Mouse (Mus musculus) embryonic facial prominence, embryonic 10.5 days (tissue): ENCODE results near the gene Gm8909. TPM values are rescaled to one million over a fixed set of nuclear protein-coding genes. Genes with fewer than 3 reads are reported as not detected.
"Not testable (repeated sequence)": the region's sequence is repeated elsewhere in the genome, so short reads cannot be mapped to it uniquely, and the experiment has no call there.

Source experiments
- DNase-seq: peaks from one replicate; pipeline ENCODE4 v3.0.0-alpha.2; 2017; ENCODE audit warnings: low spot score
- H3K27ac ChIP-seq: fragments of 300-500 bp; sonication (generic); replicated peaks from 2 replicates; pipeline ENCODE4 v1.5.1; 2016; ENCODE audit warnings: mild to moderate bottlenecking
- H3K27me3 ChIP-seq: fragments of 300-500 bp; sonication (generic); replicated peaks from 2 replicates; pipeline ENCODE4 v1.6.1; 2016; ENCODE audit warnings: low read depth, mild to moderate bottlenecking; ENCODE audit not compliant: poor library complexity, severe bottlenecking
- H3K36me3 ChIP-seq: fragments of 300-500 bp; sonication (generic); replicated peaks from 2 replicates; pipeline ENCODE4 v1.6.1; 2016; ENCODE audit warnings: mild to moderate bottlenecking, moderate library complexity
- H3K4me1 ChIP-seq: fragments of 300-500 bp; sonication (generic); 2 replicates; pipeline ENCODE4 v1.6.1; 2016
- H3K4me3 ChIP-seq: fragments of 300-500 bp; sonication (generic); 2 replicates; pipeline ENCODE4 v1.5.1; 2016; ENCODE audit warnings: mild to moderate bottlenecking, moderate library complexity
- H3K9me3 ChIP-seq: fragments of 300-500 bp; sonication (generic); 2 replicates; pipeline ENCODE4 v1.6.1; 2016; ENCODE audit warnings: mild to moderate bottlenecking
- WGBS: fragments of 180-500 bp; shearing (Covaris S2); methylation state at CpG from one replicate; pipeline ENCODE4 v1.1.7; 2016; 5-methylcytosine and 5-hydroxymethylcytosine counted together
- polyA plus RNA-seq: library from polyadenylated mRNA; unstranded; fragments of >200 nt; fragmentation: Nextera tagmentation; extraction: Ambion mirVana; gene quantifications from 2 replicates; pipeline ENCODE4 v1.2.1, GENCODE M21; 2016

Gm8909 gene
- polyA plus RNA-seq, 1 experiment from 2014 or later: not detected

GRCm38 (mm10) chr17:36124111-36124510 is 44.2 kb downstream of the Gm8909 start:
- not testable (repeated sequence) for H3K4me3 ChIP-seq, H3K4me1 ChIP-seq, DNase-seq, H3K9me3 ChIP-seq, H3K36me3 ChIP-seq, H3K27ac ChIP-seq
- 78% methylated on average over 3 of the region's 3 CpGs for WGBS
- H3K27me3 ChIP-seq: peaks cover 59% of the 10 kb centered on the region

- 6% methylated on average over 8 of the region's 8 CpGs for WGBS
- Histone ChIP-seq H3K27me3 (peaks cover 50% of the 10 kb centered on the region), H3K4me3 (peak within 1 kb of the TSS; percentile 21; the same call in 1 of the 2 replicates)
- not testable (repeated sequence) for H3K9me3 ChIP-seq, DNase-seq, H3K27ac ChIP-seq, H3K36me3 ChIP-seq, H3K4me1 ChIP-seq
Observed at GRCm38 (mm10) chr17:36121352-36122020, 46.9 kb downstream of the Gm8909 start, which contains the start of gene Gm19684. TSS of gene Gm19684 (plus strand) at chr17:36121678.

GRCm38 (mm10) chr17:36120839-36121238 is 47.5 kb downstream of the Gm8909 start:
- not testable (repeated sequence) for DNase-seq, H3K27ac ChIP-seq, H3K4me3 ChIP-seq, H3K4me1 ChIP-seq, H3K36me3 ChIP-seq, H3K9me3 ChIP-seq
- peaks cover 50% of the 10 kb centered on the region for H3K27me3 ChIP-seq
- 23% methylated on average over 18 of the region's 18 CpGs for WGBS

- WGBS: 29% methylated on average over 3 of the region's 3 CpGs
- H3K36me3 ChIP-seq, H3K27ac ChIP-seq, H3K4me3 ChIP-seq, DNase-seq, H3K9me3 ChIP-seq, H3K4me1 ChIP-seq: not testable (repeated sequence)
- peaks cover 48% of the 10 kb centered on the region for H3K27me3 ChIP-seq
Observed at GRCm38 (mm10) chr17:36116545-36116944, 51.8 kb downstream of the Gm8909 start.

Other genes with a start within 250 kb of the Gm8909 start
- 116 and 120 TPM in 2 replicates for gene Abcf1, start 198.8 kb downstream of the Gm8909 start, polyA plus RNA-seq
- gene Gnl1, start 188.7 kb downstream of the Gm8909 start, polyA plus RNA-seq: 61.1 and 62.1 TPM in 2 replicates
- gene Prr3, start 188.3 kb downstream of the Gm8909 start, polyA plus RNA-seq: 44.0 and 47.2 TPM in 2 replicates
- gene H2-T24, start 148.0 kb downstream of the Gm8909 start, polyA plus RNA-seq: 4.8 and 5.0 TPM in 2 replicates
- 1.8 and 2.3 TPM in 2 replicates for gene H2-T23, start 135.7 kb downstream of the Gm8909 start, polyA plus RNA-seq
- 7.4 and 9.0 TPM in 2 replicates for gene H2-T22, start 125.8 kb downstream of the Gm8909 start, polyA plus RNA-seq
- not detected in 2 replicates for gene Gm6034, start 125.6 kb downstream of the Gm8909 start, polyA plus RNA-seq
- not detected in 2 replicates for gene Gm11127, start 110.2 kb downstream of the Gm8909 start, polyA plus RNA-seq
- not detected in 2 replicates for gene Gm19684, start 46.9 kb downstream of the Gm8909 start, polyA plus RNA-seq
- gene Gm7030, start 39.1 kb downstream of the Gm8909 start, polyA plus RNA-seq: not detected in 2 replicates
- gene H2-T3, start 21.8 kb upstream of the Gm8909 start, polyA plus RNA-seq: not detected in 2 replicates
- gene Rpp21, start 89.5 kb upstream of the Gm8909 start, polyA plus RNA-seq: 86.2 and 95.7 TPM in 2 replicates
- 22.5 and 24.2 TPM in 2 replicates for gene Trim39, start 103.7 kb upstream of the Gm8909 start, polyA plus RNA-seq
- gene H2-M10.2, start 118.0 kb upstream of the Gm8909 start, polyA plus RNA-seq: 0.17 TPM in 1 of 2 replicates, not detected in the other
- not detected in 2 replicates for gene H2-M10.1, start 157.6 kb upstream of the Gm8909 start, polyA plus RNA-seq
- gene H2-M10.3, start 199.9 kb upstream of the Gm8909 start, polyA plus RNA-seq: not detected in 2 replicates